ENCODE assay signal across 1 mouse cellular context in the genomic region with DNA sequence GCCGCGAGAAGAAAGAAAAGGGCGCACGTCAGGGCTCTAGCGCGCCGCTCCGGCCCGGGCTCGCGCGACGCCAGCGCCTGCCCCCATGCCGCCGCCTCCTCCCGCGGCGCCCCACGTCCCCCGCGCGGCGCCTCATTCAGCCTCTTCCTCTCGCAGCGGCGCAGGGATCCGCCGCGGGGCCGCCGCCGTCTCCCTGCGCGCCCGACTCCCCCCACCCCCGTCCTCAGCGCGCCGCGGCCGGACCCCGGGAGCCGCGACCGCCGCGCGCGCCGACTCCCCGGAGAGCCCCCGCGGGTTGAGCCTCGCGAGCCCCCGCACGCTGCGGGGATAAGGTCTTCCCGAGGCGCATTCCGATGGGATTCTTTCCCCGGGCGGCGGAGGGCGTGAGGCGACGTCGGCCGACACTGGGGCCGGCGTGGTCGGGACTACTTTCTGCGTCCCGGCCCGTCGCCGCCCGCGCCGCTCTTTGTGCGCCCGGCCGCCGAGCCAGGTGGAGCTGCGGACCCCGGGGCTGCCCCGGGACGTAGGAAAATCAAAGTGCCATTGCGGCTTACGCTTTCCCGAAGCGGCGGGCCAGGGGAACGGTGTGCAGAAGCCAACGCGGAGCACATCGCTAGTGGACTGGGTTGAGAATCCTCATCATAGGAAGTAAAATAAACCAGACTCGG.
A peak's percentile ranks its signal among the peaks of the same experiment; 100 is the strongest.
TF ChIP-seq lines count a peak whose summit lies in the region.

A gene (minus strand): TSS at position 148 of the 668 bp plus-strand sequence.

TF ChIP-seq in CH12.LX, 34 proteins besides CTCF, POLR2A, EP300 and RAD21 (continued from another document):
- TF ChIP-seq TBP (conservative IDR thresholded peaks at IDR 0.05; ENCODE audit: low read depth, low read length) (peak; percentile 80; the same call in 1 of the 2 replicates), UBTF (IDR thresholded peaks at IDR 0.05; ENCODE audit: low read depth, low read length) (peak; percentile 98), MEF2A (IDR thresholded peaks at IDR 0.05; ENCODE audit: borderline replicate concordance, low read depth, low read length) (no peak), KAT2A (IDR thresholded peaks at IDR 0.05; ENCODE audit: insufficient replicate concordance, low read length) (peak; percentile 74; the same call in 1 of the 2 replicates), IRF4 (IDR thresholded peaks at IDR 0.05; ENCODE audit: low read depth, low read length) (peak; percentile 32), BHLHE40 (IDR thresholded peaks at IDR 0.05; ENCODE audit: low read depth, low read length) (no peak), USF1 (IDR thresholded peaks at IDR 0.05; ENCODE audit: low read depth, low read length) (no peak), ZNF384 (IDR thresholded peaks at IDR 0.05; ENCODE audit: low read depth, low read length) (peak; percentile 71), MAZ (IDR thresholded peaks at IDR 0.05; ENCODE audit: low read depth, low read length) (0 out of 2 replicates have a peak, but pooled peaks have one; percentile 19), TCF12 (IDR thresholded peaks at IDR 0.05; ENCODE audit: low read depth, low read length) (peak; percentile 100), ELF1 (IDR thresholded peaks at IDR 0.05; ENCODE audit: low read depth, low read length) (peak; percentile 48), HCFC1 (IDR thresholded peaks at IDR 0.05; ENCODE audit: low read depth, low read length) (peak; percentile 27; the same call in 1 of the 2 replicates), ZMIZ1 (IDR thresholded peaks at IDR 0.05; ENCODE audit: low read depth, low read length) (peak; percentile 65)
TF ChIP-seq in CH12.LX: peak in this region for 11.
